Mouse (Mus musculus) neural tube, embryonic 11.5 days (tissue): ENCODE measurements around the gene Gns. TPM values are rescaled to one million over a fixed set of nuclear protein-coding genes. Genes with fewer than 3 reads are reported as not detected.

Source experiments
- ATAC-seq: fragments of 200-750 bp; cut with Nextera tagmentation; 2 replicates; pipeline ENCODE4 v1.8.0; 2017; ENCODE audit warnings: moderate number of reproducible peaks, mild to moderate bottlenecking, moderate TSS enrichment, moderate library complexity; ENCODE audit not compliant: insufficient read depth, low FRiP score, low TSS enrichment
- DNase-seq: peaks from one replicate; pipeline ENCODE4 v3.0.0-alpha.2; 2015; ENCODE audit warnings: low spot score
- H3K27ac ChIP-seq: fragments of 300-500 bp; sonication (generic); 2 replicates; pipeline ENCODE4 v1.5.1; 2014; ENCODE audit warnings: low read depth, mild to moderate bottlenecking, low read length
- H3K27me3 ChIP-seq: fragments of 300-500 bp; sonication (generic); 2 replicates; pipeline ENCODE4 v1.6.1; 2014; ENCODE audit warnings: mild to moderate bottlenecking, low read length, mixed read lengths; ENCODE audit not compliant: control insufficient read depth, insufficient read depth
- H3K36me3 ChIP-seq: fragments of 300-500 bp; sonication (generic); 2 replicates; pipeline ENCODE4 v1.6.1; 2014; ENCODE audit warnings: mild to moderate bottlenecking, low read length, moderate library complexity, mixed read lengths; ENCODE audit not compliant: control insufficient read depth, insufficient read depth
- H3K4me1 ChIP-seq: fragments of 300-500 bp; sonication (generic); 2 replicates; pipeline ENCODE4 v1.6.1; 2014; ENCODE audit warnings: low read length, mixed read lengths; ENCODE audit not compliant: control insufficient read depth, insufficient read depth
- H3K4me2 ChIP-seq: fragments of 300-500 bp; sonication (generic); 2 replicates; pipeline ENCODE4 v1.6.1; 2014; ENCODE audit warnings: low read depth, mild to moderate bottlenecking, moderate library complexity
- H3K4me3 ChIP-seq: fragments of 300-500 bp; sonication (generic); 2 replicates; pipeline ENCODE4 v1.5.1; 2014; ENCODE audit warnings: low read depth, low read length
- H3K9ac ChIP-seq: fragments of 300-500 bp; sonication (generic); 2 replicates; pipeline ENCODE4 v1.6.1; 2014; ENCODE audit warnings: mild to moderate bottlenecking, low read length
- H3K9me3 ChIP-seq: fragments of 300-500 bp; sonication (generic); 2 replicates; pipeline ENCODE4 v1.6.1; 2016; ENCODE audit warnings: low read length; ENCODE audit not compliant: control insufficient read depth
- WGBS: fragments of 180-500 bp; shearing (Covaris S2); extraction: QIAGEN DNeasy Blood & Tissue Kit; methylation state at CpG from one replicate; pipeline ENCODE4 v1.1.7; 2014; 5-methylcytosine and 5-hydroxymethylcytosine counted together
- polyA plus RNA-seq: library from polyadenylated mRNA; unstranded; fragments of >200 nt; fragmentation: Nextera tagmentation; extraction: Ambion mirVana; gene quantifications from 2 replicates; pipeline ENCODE4 v1.2.1, GENCODE M21; 2014

Gene Gns
- polyA plus RNA-seq, 1 experiment from 2014 or later = 53.5 TPM

DNA sequence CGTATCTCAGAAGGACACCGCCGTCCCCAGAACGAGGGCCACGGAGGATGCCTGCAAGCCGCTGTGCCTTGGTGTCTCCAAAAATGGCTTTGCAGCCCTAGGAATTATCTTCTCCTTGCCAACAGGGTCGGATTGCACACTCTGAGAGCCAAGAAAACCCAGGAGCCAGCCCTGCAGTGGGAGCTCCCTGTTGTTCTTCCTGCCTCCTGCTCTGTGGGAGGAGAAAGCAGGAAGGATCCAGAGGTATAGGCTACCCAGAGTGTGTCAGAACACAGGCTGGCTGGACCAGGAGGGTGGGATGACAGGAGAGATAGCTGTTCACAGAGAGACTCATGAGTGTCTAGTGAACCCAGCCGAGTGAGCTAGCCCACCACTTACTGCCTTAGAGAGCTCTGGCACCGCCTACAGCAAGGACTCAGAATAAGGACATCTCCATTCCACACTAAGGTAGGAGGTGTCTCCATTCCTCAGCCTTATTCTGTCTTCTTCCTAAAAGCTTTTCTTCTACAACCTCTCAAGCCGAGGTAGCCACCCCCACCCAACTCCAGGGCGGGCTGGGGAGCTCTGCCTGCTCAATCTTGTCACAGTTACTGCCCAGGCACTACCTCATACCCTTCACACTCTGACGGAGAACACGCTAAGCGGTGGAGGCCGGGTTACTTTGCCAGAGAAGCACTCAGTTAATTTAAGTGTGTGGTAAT, 63.3 kb downstream of the Gns start:
- H3K27ac ChIP-seq = no peak overlapping the region
- no peaks in the 10 kb centered on the region for H3K9me3 ChIP-seq
- H3K36me3 ChIP-seq = no peaks in the 10 kb centered on the region
- ATAC-seq = no peak
- DNase-seq = no peak
- no peak overlapping the region for H3K4me3 ChIP-seq
- H3K27me3 ChIP-seq = no peaks in the 10 kb centered on the region
- peaks cover 20% of the 10 kb centered on the region for H3K4me1 ChIP-seq
- H3K4me2 ChIP-seq = no peak overlapping the region
- no peak overlapping the region for H3K9ac ChIP-seq
- WGBS = 85% methylated on average over 15 of the region's 15 CpGs

DNA sequence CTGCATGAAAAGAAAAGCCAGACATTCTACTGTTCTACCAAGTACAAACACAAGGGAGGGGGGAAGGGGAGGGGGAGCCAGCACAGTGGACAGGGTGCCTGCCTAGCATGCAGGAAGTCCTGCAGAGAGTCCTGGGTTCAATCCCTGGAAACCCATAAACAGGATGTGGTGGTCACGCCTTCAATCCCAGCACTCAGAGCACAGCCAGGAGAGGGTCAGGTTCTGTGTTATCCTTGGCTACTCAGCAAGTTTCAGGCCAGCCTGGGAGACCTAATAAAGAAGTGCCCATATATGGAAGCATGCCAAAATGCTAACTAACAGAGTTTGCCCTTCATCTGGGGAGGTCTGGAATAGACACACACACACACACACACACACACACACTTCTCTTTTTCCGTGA, 64.2 kb downstream of the Gns start:
- H3K36me3 ChIP-seq = no peaks in the 10 kb centered on the region
- ATAC-seq (no peak), DNase-seq (no peak)
- no peak overlapping the region for H3K4me2 ChIP-seq
- no peaks in the 10 kb centered on the region for H3K9me3 ChIP-seq
- 58% methylated on average over 2 of the region's 2 CpGs for WGBS
- H3K27ac ChIP-seq = no peak overlapping the region
- H3K27me3 ChIP-seq = no peaks in the 10 kb centered on the region
- no peak overlapping the region for H3K9ac ChIP-seq
- H3K4me1 ChIP-seq = peaks cover 19% of the 10 kb centered on the region
- H3K4me3 ChIP-seq = no peak overlapping the region

GRCm38 (mm10) chr10:121429581-121429980, 64.7 kb downstream of the Gns start:
- no peaks in the 10 kb centered on the region for H3K9me3 ChIP-seq
- ATAC-seq (no peak), DNase-seq (no peak)
- no peak overlapping the region for H3K27ac ChIP-seq
- H3K9ac ChIP-seq = no peak overlapping the region
- H3K4me2 ChIP-seq = no peak overlapping the region
- H3K27me3 ChIP-seq = no peaks in the 10 kb centered on the region
- peaks cover 18% of the 10 kb centered on the region for H3K4me1 ChIP-seq
- WGBS = 62% methylated on average over 8 of the region's 8 CpGs
- H3K36me3 ChIP-seq = no peaks in the 10 kb centered on the region
- no peak overlapping the region for H3K4me3 ChIP-seq

- ATAC-seq = 0 out of 2 replicates have a peak, but pooled peaks have one; percentile 13
- H3K9me3 ChIP-seq = no peaks in the 10 kb centered on the region
- WGBS = 33% methylated on average over 14 of the region's 14 CpGs
- H3K4me2 ChIP-seq = 0 out of 2 replicates have a peak overlapping the region, but pooled peaks have one; percentile 2
- 0 out of 2 replicates have a peak overlapping the region, but pooled peaks have one; percentile 20 for H3K9ac ChIP-seq
- peaks cover 18% of the 10 kb centered on the region for H3K4me1 ChIP-seq
- no peak for DNase-seq
- H3K4me3 ChIP-seq = no peak overlapping the region
- peak overlapping the region; percentile 53; the same call in 1 of the 2 replicates for H3K27ac ChIP-seq
- H3K36me3 ChIP-seq = no peaks in the 10 kb centered on the region
- no peaks in the 10 kb centered on the region for H3K27me3 ChIP-seq
These were observed 65.2 kb downstream of the Gns start for GRCm38 (mm10) chr10:121429981-121430682.

GRCm38 (mm10) chr10:121430764-121431540, 66.1 kb downstream of the Gns start:
- no peaks in the 10 kb centered on the region for H3K27me3 ChIP-seq
- no peak for DNase-seq
- no peak overlapping the region for H3K9ac ChIP-seq
- 77% methylated on average over 15 of the region's 15 CpGs for WGBS
- H3K4me3 ChIP-seq = no peak overlapping the region
- H3K36me3 ChIP-seq = no peaks in the 10 kb centered on the region
- H3K4me1 ChIP-seq = peaks cover 18% of the 10 kb centered on the region
- no peak overlapping the region for H3K27ac ChIP-seq
- ATAC-seq = no peak
- no peaks in the 10 kb centered on the region for H3K9me3 ChIP-seq
- no peak overlapping the region for H3K4me2 ChIP-seq

- Histone ChIP-seq H3K27me3 (no peaks in the 10 kb centered on the region), H3K4me1 (peaks cover 15% of the 10 kb centered on the region), H3K9ac (no peak overlapping the region), H3K27ac (no peak overlapping the region), H3K4me2 (no peak overlapping the region), H3K9me3 (no peaks in the 10 kb centered on the region), H3K4me3 (no peak overlapping the region), H3K36me3 (no peaks in the 10 kb centered on the region)
- DNase-seq = no peak
- WGBS = 63% methylated on average over 12 of the region's 12 CpGs
- no peak for ATAC-seq
These were observed 67.2 kb downstream of the Gns start for GRCm38 (mm10) chr10:121432041-121432634.

- H3K4me3 ChIP-seq = no peak overlapping the region
- peaks cover 15% of the 10 kb centered on the region for H3K4me1 ChIP-seq
- H3K27ac ChIP-seq = no peak overlapping the region
- ATAC-seq = no peak
- no peak for DNase-seq
- no peak overlapping the region for H3K9ac ChIP-seq
- H3K9me3 ChIP-seq = no peaks in the 10 kb centered on the region
- no peak overlapping the region for H3K4me2 ChIP-seq
- H3K36me3 ChIP-seq = no peaks in the 10 kb centered on the region
- H3K27me3 ChIP-seq = no peaks in the 10 kb centered on the region
- WGBS = 46% methylated on average over 16 of the region's 16 CpGs
These were observed 67.9 kb downstream of the Gns start for GRCm38 (mm10) chr10:121432635-121433280.

DNA sequence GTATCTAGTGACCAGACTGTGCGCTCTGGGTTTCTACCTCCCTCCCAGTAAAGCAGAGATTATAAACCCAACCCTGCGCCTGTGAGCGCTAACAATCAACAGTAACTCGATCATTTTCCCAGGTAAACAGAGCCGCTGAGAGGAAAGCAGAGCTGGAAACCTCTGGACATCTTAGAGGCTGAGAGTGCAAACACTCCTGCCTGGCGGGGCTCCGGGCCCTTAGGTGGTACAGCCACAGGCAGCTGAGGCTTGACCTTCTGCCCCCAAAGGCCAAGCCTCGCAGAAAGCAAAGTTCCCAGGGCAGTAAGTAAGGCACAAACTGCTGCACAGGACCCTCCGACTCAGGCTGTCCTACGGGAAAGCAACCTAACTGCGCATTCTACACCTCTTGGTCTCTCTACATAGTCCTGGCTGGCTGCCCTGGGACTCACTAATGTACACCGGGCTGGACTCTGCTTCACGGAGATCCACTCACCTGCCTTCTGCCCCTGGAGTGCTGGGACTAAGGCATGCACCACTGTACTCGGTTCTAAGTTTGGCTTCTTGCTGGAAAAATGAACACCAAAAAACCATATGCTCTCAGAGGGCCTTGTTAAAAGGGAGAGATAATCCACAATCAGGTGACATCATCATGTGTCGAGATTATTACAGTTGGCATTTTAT, 69.7 kb downstream of the Gns start:
- Histone ChIP-seq H3K27me3 (no peaks in the 10 kb centered on the region), H3K9ac (no peak overlapping the region), H3K4me3 (no peak overlapping the region), H3K9me3 (no peaks in the 10 kb centered on the region), H3K4me1 (peaks cover 12% of the 10 kb centered on the region), H3K27ac (no peak overlapping the region), H3K4me2 (no peak overlapping the region), H3K36me3 (no peaks in the 10 kb centered on the region)
- no peak for DNase-seq
- 69% methylated on average over 15 of the region's 15 CpGs for WGBS
- no peak for ATAC-seq
